Mouse (Mus musculus) small intestine, adult 2 months (tissue): Measurements from ENCODE around the gene Cntf.

Source experiments
- CTCF ChIP-seq: fragments of 200-500 bp; IDR thresholded peaks from 2 replicates; pipeline ENCODE4 v1.5.1; 2012; ENCODE audit warnings: low read depth, mild to moderate bottlenecking, control low read depth, inconsistent platforms, low read length, moderate library complexity, mixed read lengths; ENCODE audit not compliant: insufficient replicate concordance, insufficient read length; ENCODE audit errors: extremely low read depth
- POLR2A ChIP-seq: fragments of 200-500 bp; IDR thresholded peaks from 2 replicates; pipeline ENCODE4 v1.6.1; 2012; ENCODE audit warnings: low read depth, mild to moderate bottlenecking, control low read depth, inconsistent platforms, low read length, moderate library complexity

DNA sequence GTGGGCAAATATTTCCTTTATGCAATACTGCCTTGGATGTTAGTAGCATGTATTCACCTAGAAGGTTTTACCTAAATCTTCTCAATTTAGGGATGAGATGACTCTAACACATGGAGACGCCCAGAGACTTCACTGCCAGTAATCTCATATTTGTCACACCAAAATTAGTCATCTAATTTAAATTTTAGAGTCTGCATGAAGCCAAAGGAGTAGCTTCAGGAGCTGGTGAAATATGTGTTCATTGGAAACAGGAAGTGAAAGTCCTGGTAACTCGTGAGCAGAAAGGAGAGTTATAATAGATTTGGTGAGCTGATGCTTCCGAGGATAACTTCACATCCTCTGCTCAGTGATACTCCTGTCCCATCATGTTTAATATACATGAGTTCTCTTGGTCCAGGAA, 35.6 kb upstream of the Cntf start:
- TF ChIP-seq CTCF (no peak), POLR2A (no peak)
